Comparison of ENCODE assay signal across 8 mouse cellular contexts in the genomic region with DNA sequence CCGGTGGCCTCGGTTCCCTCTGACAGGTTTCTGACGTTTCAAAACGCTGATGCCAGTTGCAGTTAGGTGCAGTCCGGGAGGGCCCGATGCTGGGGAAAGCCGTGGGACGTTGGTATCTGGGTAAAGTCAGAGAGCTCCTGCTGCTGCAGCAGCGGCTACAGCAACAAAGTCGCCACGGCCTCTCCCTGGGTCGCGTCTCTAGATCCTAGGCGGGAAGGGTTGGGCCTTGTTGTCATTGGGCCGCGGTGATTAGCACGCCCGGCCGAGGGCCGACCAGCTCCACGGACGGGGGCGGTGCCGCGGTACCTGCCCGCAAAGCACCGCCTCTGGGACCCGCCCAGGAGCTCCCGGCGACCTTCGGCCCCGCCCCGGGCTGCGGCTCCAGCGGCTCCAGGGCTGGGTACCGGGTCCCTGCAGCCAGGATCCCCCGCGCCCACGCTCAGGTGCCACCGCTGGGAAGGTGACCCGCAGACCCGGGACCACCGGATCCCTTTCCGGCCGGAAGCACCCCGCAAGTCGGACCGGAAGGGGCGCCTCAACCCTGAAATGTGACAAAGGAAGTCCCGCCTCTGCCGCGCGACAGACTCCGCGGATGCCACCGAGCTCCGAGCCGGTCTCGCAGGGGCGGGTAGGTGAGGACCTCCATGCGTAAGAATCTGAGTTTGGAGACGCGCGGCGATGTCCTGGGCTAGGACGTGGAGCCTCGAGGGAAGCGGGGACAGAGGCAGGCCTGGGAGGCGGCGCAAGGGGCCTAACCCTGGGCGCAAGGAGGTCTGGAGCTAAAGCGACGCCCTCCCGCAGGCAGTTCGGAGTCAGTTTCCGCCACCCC. TPM values are rescaled to one million over a fixed set of nuclear protein-coding genes. Genes with fewer than 3 reads are reported as not detected.
DNase-seq lines count a peak whose midpoint lies in the region; ATAC-seq lines count a peak whose summit lies in the region.

A gene (plus strand): TSS at position 340 of the 829 bp plus-strand sequence.
A gene (minus strand): TSS at position 498 of the 829 bp plus-strand sequence.

- peak within 1 kb of the TSS; percentile 94 for H3K27ac ChIP-seq in intestine, embryonic 15.5 days

- intact Hi-C loops in gastrocnemius, postnatal 36 days (cut with DNase I): loop anchor here (2.0 kb wide), 1 partner anchor 16 kb away; a partner anchor contains a TSS
- intact Hi-C loops in left cerebral cortex, postnatal 14 days (cut with DNase I): no loop called here

- peaks cover 17% of the 10 kb centered on the region for H3K36me3 ChIP-seq in intestine, embryonic 15.5 days

- ATAC-seq in intestine, embryonic 15.5 days: peak; percentile 97
- peak; percentile 92 for ATAC-seq in megakaryocyte-erythroid progenitor cell, adult 5-6 weeks (replicated peaks; ENCODE audit: low FRiP score, low TSS enrichment, poor library complexity, severe bottlenecking)

- under 1% methylated on average over 75 of the region's 76 CpGs for whole genome bisulfite sequencing in intestine, embryonic 15.5 days

- H3K9me3 ChIP-seq in intestine, embryonic 15.5 days: no peaks in the 10 kb centered on the region

- H3K4me3 ChIP-seq in intestine, embryonic 15.5 days (replicated peaks): peak within 1 kb of the TSS; percentile 84

- DNase-seq in adrenal gland, adult 2 months: peak; percentile 96
- DNase-seq in embryo, embryonic 11 days: peak; percentile 92
- peak; percentile 83 to 91 for DNase-seq in gastrocnemius, postnatal 36 days
- DNase-seq in left cerebral cortex, postnatal 14 days (ENCODE audit: low spot score in 2 of 2): peak; percentile 60 to 83
- peak; percentile 81 for DNase-seq in right cerebral cortex, postnatal 14 days
- DNase-seq in urinary bladder, postnatal 25 days (ENCODE audit: low spot score): peak; percentile 78

- peaks cover 28% of the 10 kb centered on the region for H3K4me1 ChIP-seq in intestine, embryonic 15.5 days (replicated peaks)

- peak within 1 kb of the TSS; percentile 87 for H3K9ac ChIP-seq in intestine, embryonic 15.5 days

- peak within 1 kb of the TSS; percentile 94 for H3K4me2 ChIP-seq in intestine, embryonic 15.5 days (replicated peaks)

- H3K27me3 ChIP-seq in intestine, embryonic 15.5 days (replicated peaks): no peaks in the 10 kb centered on the region

RNA-seq across cellular contexts. Expression of the first gene that starts in this region (rescaled TPM):
- 10 to 100 TPM; 47.1 to 50.7 TPM for total RNA-seq in adrenal gland, adult 2 months (2021)
- 50.1 and 57.4 TPM in 2 replicates for polyA plus RNA-seq in adrenal gland, adult 2 months (2012; rRNA removed)
- total RNA-seq in gastrocnemius, postnatal 36 days (2021): 10 to 100 TPM; 17.6 to 20.7 TPM
- 20.9 and 23.3 TPM in 2 replicates for polyA plus RNA-seq in intestine, embryonic 15.5 days (2015; fragmentation: Nextera tagmentation; extraction: Ambion mirVana)
- 10 to 100 TPM; 47.7 to 56.3 TPM for total RNA-seq in left cerebral cortex, postnatal 14 days (2021)
- total RNA-seq in megakaryocyte-erythroid progenitor cell, adult 5-6 weeks (2014; fragmentation: Nextera tagmentation): 28.7 and 30.4 TPM in 2 replicates
- 6.7 and 8.3 TPM in 2 replicates for total RNA-seq in megakaryocyte-erythroid progenitor cell, adult 5-6 weeks (2017)

RNA-seq across cellular contexts. Expression of the second gene that starts in this region (rescaled TPM):
- total RNA-seq in adrenal gland, adult 2 months (2021): 10 to 100 TPM in 1 of 2 experiments, 1 to 10 TPM in 1; 6.8 to 13.0 TPM
- polyA plus RNA-seq in adrenal gland, adult 2 months (2012; rRNA removed): 13.4 and 13.9 TPM in 2 replicates
- 1 to 10 TPM; 3.9 to 6.1 TPM for total RNA-seq in gastrocnemius, postnatal 36 days (2021)
- polyA plus RNA-seq in intestine, embryonic 15.5 days (2015; fragmentation: Nextera tagmentation; extraction: Ambion mirVana): 13.7 and 15.4 TPM in 2 replicates
- 10 to 100 TPM; 67.8 to 71.5 TPM for total RNA-seq in left cerebral cortex, postnatal 14 days (2021)
- 19.7 and 22.9 TPM in 2 replicates for total RNA-seq in megakaryocyte-erythroid progenitor cell, adult 5-6 weeks (2014; fragmentation: Nextera tagmentation)
- total RNA-seq in megakaryocyte-erythroid progenitor cell, adult 5-6 weeks (2017): 6.1 and 12.0 TPM in 2 replicates

Comparison
In these comparisons a context has a peak if more than half of its experiments do, and no peak if none do; other contexts are left out.
1. Peak in every context shown above with its lines: DNase-seq, ATAC-seq, H3K4me3 ChIP-seq and H3K27ac ChIP-seq.